Mouse (Mus musculus): ENCODE measurements around the gene Rgl3. TPM values are rescaled to one million over a fixed set of nuclear protein-coding genes. Genes with fewer than 3 reads are reported as not detected.
A peak's percentile ranks its signal among the peaks of the same experiment; 100 is the strongest.

The Rgl3 gene
- total and polyA plus RNA-seq, 3 experiments, result not detected

DNA sequence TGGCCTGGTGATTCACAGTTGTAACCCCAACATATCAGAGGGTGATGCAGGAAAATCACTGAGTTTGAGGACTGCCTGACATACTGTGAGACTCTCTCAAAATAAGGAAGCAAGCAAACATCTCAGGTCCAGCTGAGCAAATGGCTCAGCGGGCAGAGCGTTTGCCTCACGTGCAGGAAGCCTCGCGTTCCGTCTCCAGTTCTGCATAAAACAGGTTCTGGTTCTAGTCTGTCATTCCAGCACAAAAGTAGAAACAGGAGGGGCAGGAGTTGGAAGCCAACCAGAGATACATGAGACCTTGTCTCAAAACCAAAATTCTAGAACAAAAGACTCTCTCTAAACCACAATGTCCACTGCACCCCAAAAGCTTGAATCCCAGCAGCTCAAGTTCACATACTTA lies 62.5 kb downstream of the Rgl3 start:
- Histone ChIP-seq H3K9me3 (replicated peaks; ENCODE audit: low read length) (peaks cover 3% of the 10 kb centered on the region), H3K4me2 (ENCODE audit: insufficient read depth, low read depth, poor library complexity, severe bottlenecking) (no peak overlapping the region), H3K79me2 (replicated peaks; ENCODE audit: control insufficient read depth, extremely low read depth, insufficient read depth, poor library complexity, severe bottlenecking) (no peaks in the 10 kb centered on the region), H3K36me3 (replicated peaks in 1 of 2; ENCODE audit: control insufficient read depth in 1 of 2, insufficient read depth in 1 of 2, low read length in 1 of 2) (no peaks in the 10 kb centered on the region), H3K4me1 (ENCODE audit: control insufficient read depth in 1 of 2, insufficient read depth in 2 of 2) (peaks cover 4 to 8% of the 10 kb centered on the region in 2 experiments; a peak in 2 of 4 replicates), H3K4me3 (replicated peaks in 1 of 3; ENCODE audit: low read depth in 2 of 3, low read length in 2 of 3, poor library complexity in 1 of 3) (peak overlapping the region in 2 of 3 experiments; percentile 37 to 40), H3K27ac (ENCODE audit: insufficient read depth, low read depth) (no peak overlapping the region), H3K9ac (ENCODE audit: insufficient read depth, low read depth) (no peak overlapping the region), H3K27me3 (replicated peaks) (peaks cover 48% of the 10 kb centered on the region)
- dilution Hi-C loops (cut with MboI; ENCODE audit: extremely low pct_ligation_motif_present, extremely low pct_unique_long_range_greater_than_20kb, low sequenced_read_pairs), result no loop called here
- no peak for DNase-seq (ENCODE audit: extremely low read depth)
- TF ChIP-seq BHLHE40 (IDR thresholded peaks at IDR 0.05; ENCODE audit: low read depth, low read length), result 0 out of 2 replicates have a peak, but pooled peaks have one; percentile 38
- no peak for TF ChIP-seq MEF2A (IDR thresholded peaks at IDR 0.05; ENCODE audit: borderline replicate concordance, low read depth, low read length)
- in situ Hi-C loops (cut with MboI; ENCODE audit: low pct_ligation_motif_present, low pct_unique_long_range_greater_than_20kb, low sequenced_read_pairs), result no loop called here

DNA sequence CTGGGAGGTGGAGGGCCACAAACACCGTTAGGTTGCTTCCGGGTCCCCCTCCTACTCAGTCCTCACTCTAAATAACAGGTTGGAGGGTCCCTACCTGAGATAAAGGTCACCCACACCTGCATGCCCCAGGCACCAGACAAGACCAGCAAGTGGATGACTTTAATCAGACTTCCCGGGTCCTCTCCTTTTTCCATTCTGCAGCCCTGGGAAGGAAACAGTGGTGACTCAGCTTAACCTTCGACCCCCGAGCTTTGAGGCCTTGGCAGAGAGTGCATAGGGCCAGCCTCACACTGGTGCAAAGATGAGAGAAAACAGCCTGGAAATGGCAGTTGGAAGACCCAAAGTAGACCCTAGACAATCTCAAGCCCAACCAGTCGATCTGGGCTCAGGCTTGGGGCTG lies 63.1 kb downstream of the Rgl3 start:
- dilution Hi-C loops (cut with MboI; ENCODE audit: extremely low pct_ligation_motif_present, extremely low pct_unique_long_range_greater_than_20kb, low sequenced_read_pairs) (no loop called here), in situ Hi-C loops (cut with MboI; ENCODE audit: low pct_ligation_motif_present, low pct_unique_long_range_greater_than_20kb, low sequenced_read_pairs) (no loop called here)
- Histone ChIP-seq H3K4me3 (replicated peaks in 1 of 3; ENCODE audit: low read depth in 2 of 3, low read length in 2 of 3, poor library complexity in 1 of 3) (no peak overlapping the region), H3K4me1 (ENCODE audit: control insufficient read depth in 1 of 2, insufficient read depth in 2 of 2) (peaks cover 4 to 11% of the 10 kb centered on the region in 2 experiments; a peak in 2 of 4 replicates), H3K79me2 (replicated peaks; ENCODE audit: control insufficient read depth, extremely low read depth, insufficient read depth, poor library complexity, severe bottlenecking) (no peaks in the 10 kb centered on the region), H3K9me3 (replicated peaks; ENCODE audit: low read length) (peaks cover 3% of the 10 kb centered on the region), H3K9ac (ENCODE audit: insufficient read depth, low read depth) (no peak overlapping the region), H3K27me3 (replicated peaks) (peaks cover 42% of the 10 kb centered on the region), H3K4me2 (ENCODE audit: insufficient read depth, low read depth, poor library complexity, severe bottlenecking) (no peak overlapping the region), H3K36me3 (replicated peaks in 1 of 2; ENCODE audit: control insufficient read depth in 1 of 2, insufficient read depth in 1 of 2, low read length in 1 of 2) (no peaks in the 10 kb centered on the region), H3K27ac (ENCODE audit: insufficient read depth, low read depth) (no peak overlapping the region)
- DNase-seq (ENCODE audit: extremely low read depth), result no peak
- TF ChIP-seq MAFK (IDR thresholded peaks at IDR 0.05; ENCODE audit: insufficient replicate concordance, low read length) (no peak), CTCF (conservative IDR thresholded peaks at IDR 0.05 in 1 of 2, IDR thresholded peaks at IDR 0.05 in 1 of 2; ENCODE audit: low read depth in 2 of 2, low read length in 2 of 2) (no peak), MXI1 (IDR thresholded peaks at IDR 0.05; ENCODE audit: low read depth, low read length) (no peak), KAT2A (IDR thresholded peaks at IDR 0.05; ENCODE audit: insufficient replicate concordance, low read length) (no peak), ZMIZ1 (IDR thresholded peaks at IDR 0.05; ENCODE audit: low read depth, low read length) (no peak), E2F4 (IDR thresholded peaks at IDR 0.05; ENCODE audit: insufficient replicate concordance, low read depth, low read length) (no peak), ETS1 (conservative IDR thresholded peaks at IDR 0.05; ENCODE audit: low read depth, low read length) (no peak), POLR2A (IDR thresholded peaks at IDR 0.05; ENCODE audit: low read depth, low read length) (no peak), JUN (IDR thresholded peaks at IDR 0.05; ENCODE audit: insufficient read depth, low read depth, low read length) (no peak), TCF12 (IDR thresholded peaks at IDR 0.05; ENCODE audit: low read depth, low read length) (no peak), MYC (IDR thresholded peaks at IDR 0.05; ENCODE audit: low read depth, low read length) (no peak), CHD1 (IDR thresholded peaks at IDR 0.05; ENCODE audit: low read depth, low read length) (no peak), USF1 (IDR thresholded peaks at IDR 0.05; ENCODE audit: low read depth, low read length) (no peak), JUND (conservative IDR thresholded peaks at IDR 0.05; ENCODE audit: low read depth, low read length) (no peak), HCFC1 (IDR thresholded peaks at IDR 0.05; ENCODE audit: low read depth, low read length) (no peak), RCOR1 (conservative IDR thresholded peaks at IDR 0.05; ENCODE audit: low read depth, low read length) (no peak), TBP (conservative IDR thresholded peaks at IDR 0.05; ENCODE audit: low read depth, low read length) (no peak)
